Mouse (Mus musculus) thymus, adult 2 months (tissue): ENCODE results near the gene Per3. TPM values are rescaled to one million over a fixed set of nuclear protein-coding genes. Genes with fewer than 3 reads are reported as not detected.

Source experiments
- DNase-seq: peaks from one replicate; pipeline ENCODE4 v3.0.0; 2021
- H3K27ac ChIP-seq: fragments of 200-500 bp; 2 replicates; pipeline ENCODE4 v1.5.1; 2012; ENCODE audit warnings: low read length, control low read depth; ENCODE audit not compliant: control insufficient read depth, insufficient read depth
- H3K27me3 ChIP-seq: fragments of 200-500 bp; 2 replicates; pipeline ENCODE4 v1.6.1; 2012; ENCODE audit warnings: mild to moderate bottlenecking, low read length, moderate library complexity, mixed read lengths; ENCODE audit not compliant: control insufficient read depth, insufficient read depth
- H3K36me3 ChIP-seq: fragments of 200-500 bp; 2 replicates; pipeline ENCODE4 v1.6.1; 2012; ENCODE audit warnings: mild to moderate bottlenecking, low read length, moderate library complexity; ENCODE audit not compliant: control insufficient read depth, insufficient read depth
- H3K4me1 ChIP-seq: fragments of 200-500 bp; replicated peaks from 2 replicates; pipeline ENCODE4 v1.6.1; 2012; ENCODE audit warnings: low read length; ENCODE audit not compliant: control insufficient read depth, insufficient read depth
- H3K4me3 ChIP-seq: fragments of 200-500 bp; 2 replicates; pipeline ENCODE4 v1.5.1; 2012; ENCODE audit warnings: mild to moderate bottlenecking, low read length, control low read depth, moderate library complexity; ENCODE audit not compliant: control insufficient read depth, insufficient read depth
- CTCF ChIP-seq: fragments of 200-500 bp; IDR thresholded peaks from 2 replicates; pipeline ENCODE4 v1.5.1; 2012; ENCODE audit warnings: mild to moderate bottlenecking, control low read depth, low read length, moderate library complexity, borderline replicate concordance; ENCODE audit not compliant: control insufficient read depth, poor library complexity, insufficient read depth; ENCODE audit errors: extremely low read depth
- POLR2A ChIP-seq: fragments of 200-500 bp; IDR thresholded peaks from 2 replicates; pipeline ENCODE4 v1.6.1; 2012; ENCODE audit warnings: mild to moderate bottlenecking, low read length, control low read depth, moderate library complexity; ENCODE audit not compliant: control insufficient read depth, poor library complexity, insufficient read depth; ENCODE audit errors: extremely low read depth
- WGBS: fragments of 180-500 bp; shearing (Covaris S2); methylation state at CpG from one replicate; pipeline ENCODE4 v1.1.7; 2018; 5-methylcytosine and 5-hydroxymethylcytosine counted together
- polyA plus RNA-seq: library from polyadenylated mRNA; depleted of rRNA; stranded (reverse); fragments of >200 nt; gene quantifications from 2 replicates; pipeline ENCODE4 v1.2.3, GENCODE M21; 2012; rRNA removed

Gene Per3
- polyA plus RNA-seq, 1 experiment = 5.4 TPM

- no peak for TF ChIP-seq POLR2A
- peak; percentile 83 for TF ChIP-seq CTCF
- Histone ChIP-seq H3K4me1 (peaks cover 4% of the 10 kb centered on the region), H3K27me3 (no peaks in the 10 kb centered on the region), H3K36me3 (no peaks in the 10 kb centered on the region), H3K27ac (no peak overlapping the region), H3K4me3 (peak overlapping the region; percentile 20; the same call in 1 of the 2 replicates)
- WGBS = 7% methylated on average over 25 of the region's 25 CpGs
- peak; percentile 92 for DNase-seq
Measured at GRCm38 (mm10) chr4:150964635-150965554, 79.6 kb downstream of the Per3 start.

DNA sequence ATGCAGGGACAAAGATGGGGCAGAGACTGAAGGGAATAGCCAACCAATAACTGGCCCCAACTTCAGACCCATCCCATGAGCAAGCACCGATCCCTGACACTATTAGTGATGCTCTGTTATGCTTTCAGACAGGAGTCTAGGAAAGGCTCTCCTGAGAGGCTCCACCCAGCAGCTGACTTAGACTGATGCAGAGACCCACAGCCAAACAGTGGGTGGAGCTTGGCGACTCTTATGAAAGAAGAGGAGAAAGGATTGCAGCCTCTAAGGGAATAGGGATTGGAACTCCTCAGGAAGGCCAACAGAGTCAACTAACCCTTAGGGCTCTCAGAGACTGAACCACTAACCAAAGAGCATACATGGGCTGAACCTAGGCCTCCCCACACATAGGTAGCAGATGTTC is 80.8 kb downstream of the Per3 start:
- DNase-seq = no peak
- H3K36me3 ChIP-seq = no peaks in the 10 kb centered on the region
- H3K4me1 ChIP-seq = peaks cover 4% of the 10 kb centered on the region
- WGBS = 72% methylated on average over 2 of the region's 2 CpGs
- no peak overlapping the region for H3K4me3 ChIP-seq
- H3K27ac ChIP-seq = no peak overlapping the region
- no peak for TF ChIP-seq CTCF
- no peak for TF ChIP-seq POLR2A
- no peaks in the 10 kb centered on the region for H3K27me3 ChIP-seq

DNA sequence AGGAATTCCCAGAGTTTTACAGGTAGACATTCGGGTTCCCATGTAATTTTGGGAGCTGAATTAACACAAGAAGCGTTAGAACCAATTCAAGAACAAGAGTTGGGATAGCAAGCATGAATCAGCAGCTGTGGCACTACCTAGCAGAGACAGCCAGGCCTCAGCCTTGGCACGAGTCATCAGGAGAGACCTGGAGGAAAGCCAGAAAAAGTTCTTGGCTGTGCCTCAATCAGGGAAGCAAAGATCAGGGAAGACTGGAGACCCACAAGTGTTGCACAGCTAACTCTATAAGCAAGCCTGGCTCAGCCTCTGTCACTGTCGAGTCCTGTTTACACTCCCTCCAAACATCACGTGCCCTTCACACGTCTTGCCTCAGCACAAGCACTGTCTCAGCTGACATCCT is 82.2 kb downstream of the Per3 start:
- H3K4me1 ChIP-seq = peaks cover 4% of the 10 kb centered on the region
- WGBS = 78% methylated on average over 6 of the region's 6 CpGs
- DNase-seq = no peak
- no peak overlapping the region for H3K27ac ChIP-seq
- H3K36me3 ChIP-seq = no peaks in the 10 kb centered on the region
- TF ChIP-seq CTCF (no peak), POLR2A (no peak)
- H3K4me3 ChIP-seq = no peak overlapping the region
- no peaks in the 10 kb centered on the region for H3K27me3 ChIP-seq

DNA sequence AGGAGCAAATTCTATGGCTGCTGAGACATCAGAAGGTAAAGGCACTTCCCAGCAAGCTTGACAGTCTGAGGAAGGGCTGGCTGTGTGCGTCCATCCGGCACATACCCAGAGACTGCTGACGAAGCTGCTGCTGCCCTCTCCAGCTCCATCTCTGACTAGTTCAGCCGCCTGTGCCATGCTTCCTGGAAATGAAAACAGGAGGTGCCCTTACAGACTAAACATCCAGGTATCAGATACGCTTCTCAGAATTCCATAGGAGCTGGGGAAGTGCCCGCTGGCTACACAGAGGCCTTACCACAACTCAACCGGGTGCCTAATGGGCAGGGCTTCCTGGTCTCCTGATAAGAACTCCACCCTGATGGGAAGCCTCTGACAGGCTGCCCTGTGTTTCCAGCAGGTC is 85.9 kb downstream of the Per3 start:
- no peak for DNase-seq

GRCm38 (mm10) chr4:150957106-150957458 is 87.4 kb downstream of the Per3 start:
- Histone ChIP-seq H3K36me3 (no peaks in the 10 kb centered on the region), H3K4me3 (no peak overlapping the region), H3K27ac (no peak overlapping the region), H3K27me3 (no peaks in the 10 kb centered on the region), H3K4me1 (no peaks in the 10 kb centered on the region)
- WGBS = 89% methylated on average over 1 of the region's 1 CpGs
- DNase-seq = no peak
- TF ChIP-seq CTCF (no peak), POLR2A (no peak)

More for the DNA sequence above, 85.9 kb downstream of the Per3 start:
- Histone ChIP-seq H3K4me3 (no peak overlapping the region), H3K27me3 (no peaks in the 10 kb centered on the region), H3K4me1 (no peaks in the 10 kb centered on the region), H3K27ac (no peak overlapping the region), H3K36me3 (no peaks in the 10 kb centered on the region)
- no peak for TF ChIP-seq CTCF
- TF ChIP-seq POLR2A = no peak
- 75% methylated on average over 7 of the region's 7 CpGs for WGBS

GRCm38 (mm10) chr4:150956369-150957105 is 87.9 kb downstream of the Per3 start:
- no peak for TF ChIP-seq POLR2A
- TF ChIP-seq CTCF = no peak
- 91% methylated on average over 13 of the region's 13 CpGs for WGBS
- no peak for DNase-seq

More at GRCm38 (mm10) chr4:150956369-150957105, 87.9 kb downstream of the Per3 start:
- no peaks in the 10 kb centered on the region for H3K27me3 ChIP-seq
- H3K27ac ChIP-seq = no peak overlapping the region
- no peak overlapping the region for H3K4me3 ChIP-seq
- peaks cover 2% of the 10 kb centered on the region; the same call in 1 of the 2 replicates for H3K4me1 ChIP-seq
- H3K36me3 ChIP-seq = no peaks in the 10 kb centered on the region

Other genes starting within 250 kb of the Per3 start
- 12.4 and 17.2 TPM in 2 replicates for gene Errfi1, start 190.7 kb downstream of the Per3 start, polyA plus RNA-seq
- 128 and 138 TPM in 2 replicates for gene Park7, start 130.2 kb downstream of the Per3 start, polyA plus RNA-seq
- 13.4 and 13.5 TPM in 2 replicates for gene Tnfrsf9, start 130.1 kb downstream of the Per3 start, polyA plus RNA-seq
- gene Uts2, start 47.6 kb downstream of the Per3 start, polyA plus RNA-seq = 0.32 TPM in 1 of 2 replicates, not detected in the other
- 27.2 and 30.9 TPM in 2 replicates for gene Vamp3, start 13.3 kb upstream of the Per3 start, polyA plus RNA-seq
- not detected in 2 replicates for gene Gm13090, start 44.9 kb upstream of the Per3 start, polyA plus RNA-seq